Mouse (Mus musculus) yolk sac, embryonic 10.5 days (tissue): ENCODE results near the gene Coq2.
A peak's percentile ranks its signal among the peaks of the same experiment; 100 is the strongest.

Experiments
- DNase-seq: peaks from one replicate; pipeline ENCODE4 v3.0.0-alpha.2; 2017; ENCODE audit warnings: low spot score

The Coq2 gene

DNA sequence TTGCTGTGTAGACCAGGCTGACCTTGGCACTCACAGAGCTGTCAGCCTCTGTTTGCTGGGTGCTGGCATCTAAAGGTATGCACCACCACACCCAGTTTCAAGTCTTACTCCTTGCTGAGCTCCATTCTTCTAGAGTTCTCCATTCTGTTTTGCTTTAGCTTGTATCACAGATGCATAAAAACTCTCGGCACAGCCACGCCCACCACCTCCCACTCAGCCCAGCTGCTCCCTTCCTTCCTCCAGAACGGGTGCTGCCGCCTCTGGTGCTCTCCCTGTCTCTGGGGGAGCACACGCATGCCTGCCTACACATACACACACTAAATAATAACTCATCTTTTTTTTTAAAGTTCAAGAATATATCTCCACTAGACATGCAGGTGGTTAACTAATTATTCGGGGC, 16.5 kb downstream of the Coq2 start:
- DNase-seq = no peak

DNA sequence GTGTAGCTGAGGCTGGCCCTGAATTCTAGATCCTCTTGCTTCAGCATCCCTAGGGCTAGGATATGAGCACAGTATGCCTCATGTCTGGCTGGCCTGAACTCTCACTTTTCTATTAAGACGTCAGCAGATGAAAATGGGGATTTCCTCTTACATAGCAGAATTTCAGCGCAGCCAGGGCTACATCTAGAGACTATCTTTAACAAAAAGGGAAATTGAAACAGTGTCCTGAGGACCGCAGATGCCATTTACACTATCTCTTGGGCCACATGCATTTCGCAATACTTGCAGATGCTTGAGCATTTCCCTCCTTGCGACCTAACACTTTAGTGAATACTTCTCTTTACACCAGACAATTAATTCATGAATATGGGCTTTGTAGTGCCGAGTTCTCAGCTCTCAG, 18.6 kb downstream of the Coq2 start:
- no peak for DNase-seq

DNA sequence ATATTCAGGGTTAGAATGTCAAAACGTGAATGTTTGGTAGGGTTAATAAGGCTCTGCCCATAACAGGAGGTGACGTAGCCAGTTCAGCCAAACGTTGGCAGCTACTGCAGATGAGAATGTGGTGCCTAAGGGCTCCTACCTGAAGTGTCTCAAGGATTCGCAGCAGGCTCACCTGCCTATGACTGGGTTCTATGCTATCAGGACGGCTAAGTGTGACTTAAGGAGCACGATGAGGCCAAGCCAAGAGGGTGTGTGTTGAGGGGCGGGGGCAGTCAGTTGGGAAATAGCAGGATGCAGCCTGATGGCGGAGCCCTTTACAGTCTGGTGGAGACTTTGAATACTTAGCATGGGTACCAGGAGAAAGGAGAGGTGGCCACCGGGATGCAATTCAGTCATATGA, 22.6 kb downstream of the Coq2 start:
- DNase-seq = no peak

DNA sequence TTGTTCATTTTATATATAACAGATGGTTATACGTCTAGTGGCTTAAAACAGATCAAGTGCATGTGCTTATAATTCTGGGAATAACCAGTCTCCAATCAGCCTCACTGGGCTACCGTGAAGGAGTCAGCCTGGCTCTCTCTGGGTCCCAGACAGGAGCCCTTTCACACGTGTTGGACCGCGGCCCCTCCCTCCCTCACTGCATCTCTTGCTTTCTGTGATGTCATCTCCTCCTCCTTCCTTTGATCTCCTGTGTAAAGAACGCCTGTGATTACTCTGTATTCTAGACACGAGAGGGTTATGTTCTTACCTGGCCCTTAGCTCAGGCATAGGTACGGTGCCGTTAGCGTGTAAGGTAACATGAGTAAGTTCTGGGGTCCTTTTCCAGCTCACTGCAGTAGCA, 23.5 kb downstream of the Coq2 start:
- DNase-seq = no peak

DNA sequence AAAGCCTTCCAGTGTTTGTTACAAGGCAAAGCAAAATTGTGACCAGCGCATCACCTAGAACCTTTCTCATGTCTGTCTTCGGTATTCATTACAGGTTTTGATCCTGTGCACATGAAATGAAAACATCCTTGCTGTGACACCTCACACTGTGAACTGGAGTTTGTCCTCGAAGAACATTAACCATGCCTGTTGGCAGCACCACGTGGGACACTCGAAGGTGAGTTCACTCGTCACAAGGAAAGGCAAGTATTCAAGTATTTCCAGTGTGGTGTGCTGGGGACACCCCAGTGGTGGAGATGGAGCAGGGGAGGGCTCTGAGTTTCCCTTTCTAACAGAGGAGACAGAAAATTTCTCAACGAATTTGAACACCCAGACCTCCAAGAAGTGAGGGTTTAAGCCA, 24.0 kb downstream of the Coq2 start:
- DNase-seq = no peak

DNA sequence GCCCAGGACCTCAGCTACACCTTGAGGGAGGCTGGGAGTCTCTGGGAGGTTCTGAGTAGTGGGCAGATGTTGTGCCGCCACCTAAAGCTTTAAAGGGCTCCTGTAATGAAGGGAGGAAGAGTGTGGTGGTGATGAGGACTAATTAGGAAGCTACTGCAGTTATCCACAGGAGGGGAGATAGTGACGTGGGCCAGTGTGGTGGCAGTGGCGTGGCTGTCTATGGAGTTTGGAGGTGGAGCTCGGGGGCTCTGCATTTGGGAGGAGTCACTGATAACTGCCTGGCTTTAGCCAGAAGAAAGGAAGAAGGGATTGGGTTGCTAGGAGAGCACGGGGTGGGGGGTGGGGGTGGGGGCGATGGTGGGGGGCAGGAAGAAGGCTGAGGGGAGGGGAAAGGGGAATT, 26.4 kb downstream of the Coq2 start:
- no peak for DNase-seq

DNA sequence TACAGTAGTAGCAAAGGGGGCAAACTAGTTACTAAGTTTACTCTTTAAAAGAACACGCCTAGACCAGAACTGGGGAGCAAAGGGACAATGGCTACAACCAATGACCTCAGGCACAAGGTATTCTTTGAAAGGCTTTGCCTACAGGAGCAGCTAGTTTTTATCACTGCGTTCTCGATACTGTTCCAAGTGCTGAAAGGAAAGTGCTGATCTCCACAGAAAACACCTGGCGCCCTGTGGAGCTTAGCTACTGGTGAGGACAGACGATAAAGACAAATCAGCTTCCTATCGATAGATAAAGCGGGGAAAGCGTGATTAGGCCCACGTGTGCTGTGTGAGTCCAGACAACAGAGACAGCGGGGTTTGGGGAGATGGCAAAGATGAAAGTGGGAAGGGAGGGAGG, 26.9 kb downstream of the Coq2 start:
- DNase-seq = no peak

DNA sequence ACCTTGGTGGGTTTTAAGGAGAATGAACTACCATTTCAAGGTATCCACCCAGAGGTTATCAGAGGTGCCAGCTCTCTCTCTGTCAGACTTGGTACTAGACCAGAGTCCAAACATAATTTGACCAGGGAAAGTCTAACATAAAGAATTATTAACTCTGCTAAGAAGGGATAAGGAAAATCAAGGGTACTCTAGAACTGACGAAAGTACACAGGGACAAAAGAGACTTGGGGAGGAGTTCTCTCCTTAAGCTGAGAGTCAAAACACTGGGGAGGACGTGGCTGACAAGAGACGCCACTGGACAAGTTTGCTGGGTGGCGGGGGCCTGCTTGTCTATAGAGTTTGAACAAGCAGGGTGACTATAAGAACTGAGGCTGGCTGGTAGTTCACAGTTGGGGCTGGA, 28.4 kb downstream of the Coq2 start:
- no peak for DNase-seq

DNA sequence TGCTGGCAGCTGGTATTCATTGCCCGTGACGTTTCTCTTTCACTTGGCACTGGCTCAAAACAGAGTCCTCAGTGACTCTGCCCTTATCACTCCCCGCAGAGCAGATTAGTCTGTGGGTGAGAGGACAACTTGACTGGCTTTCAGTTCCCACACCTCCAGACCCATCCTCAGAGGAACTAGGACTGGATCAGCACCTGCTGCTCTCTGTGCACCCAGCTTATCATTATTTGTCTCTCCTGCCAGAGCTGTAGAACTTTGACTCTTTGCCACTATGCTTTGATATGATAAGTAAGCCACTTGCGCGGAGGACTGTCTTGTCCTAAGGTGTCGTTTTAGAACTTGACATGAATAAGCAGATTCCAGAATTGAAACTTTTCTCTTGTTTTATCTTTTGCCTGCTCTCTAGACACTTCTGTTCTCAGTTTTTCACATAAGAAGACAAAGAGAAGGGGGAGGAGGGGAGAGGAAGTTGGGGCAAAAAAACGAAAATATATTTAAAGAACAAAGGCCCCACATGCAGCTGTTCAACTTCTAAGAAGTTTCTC, 30.9 kb downstream of the Coq2 start:
- DNase-seq = no peak

DNA sequence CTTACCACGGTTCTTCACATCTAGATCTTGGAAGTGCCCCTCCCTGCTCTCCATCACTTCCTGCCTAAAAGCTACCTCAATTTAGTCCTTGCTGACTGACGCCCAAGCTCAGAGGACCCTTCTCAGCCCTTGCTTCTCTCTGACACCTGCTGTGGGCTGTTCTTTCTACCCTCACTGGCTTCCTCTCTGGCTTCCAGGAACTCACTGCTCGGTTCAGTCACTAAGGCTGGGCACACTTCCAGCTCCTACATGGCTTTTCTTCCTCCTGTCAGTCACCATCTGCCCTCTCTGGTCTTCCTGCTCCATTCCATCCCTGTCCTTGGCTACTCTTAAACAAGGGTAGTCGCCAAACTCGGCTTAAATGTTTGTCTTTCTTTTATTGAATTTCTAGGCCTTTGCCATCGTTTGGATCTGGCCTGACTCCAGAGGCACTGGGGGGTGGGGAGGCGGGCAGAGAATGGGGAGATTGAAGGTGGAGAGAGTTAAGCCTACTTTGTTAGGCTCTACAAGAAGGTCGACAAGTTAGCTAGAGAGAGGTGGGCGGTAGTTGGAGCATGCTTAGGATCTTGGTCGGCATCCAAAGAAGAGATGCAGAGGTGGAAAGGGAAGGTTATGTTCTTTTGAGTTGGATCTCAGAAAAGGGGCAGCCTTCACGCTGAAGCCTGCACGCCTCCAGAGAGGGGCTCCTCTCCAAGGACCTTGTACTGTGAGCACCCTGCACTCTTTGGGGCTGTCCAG, 31.5 kb downstream of the Coq2 start:
- no peak for DNase-seq

DNA sequence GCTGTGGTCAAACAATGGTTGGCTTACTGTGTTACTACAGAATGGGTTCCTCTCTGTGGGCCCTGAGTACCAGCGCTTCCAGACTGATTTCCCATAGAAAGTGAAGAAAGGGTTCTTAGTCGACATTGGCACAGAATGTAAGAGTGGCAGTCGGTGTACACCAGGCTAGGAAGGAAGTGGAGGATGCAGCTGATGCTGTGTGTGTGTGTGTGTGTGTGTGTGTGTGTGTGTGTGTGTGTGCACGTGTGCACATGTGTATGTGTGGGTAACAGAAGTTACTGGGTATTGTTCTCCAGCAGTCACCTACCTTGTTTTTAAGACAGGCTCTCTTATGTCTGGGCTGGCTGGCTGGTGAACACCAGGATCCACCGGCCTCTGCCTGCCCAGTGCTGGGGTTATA, 32.6 kb downstream of the Coq2 start:
- DNase-seq = no peak

DNA sequence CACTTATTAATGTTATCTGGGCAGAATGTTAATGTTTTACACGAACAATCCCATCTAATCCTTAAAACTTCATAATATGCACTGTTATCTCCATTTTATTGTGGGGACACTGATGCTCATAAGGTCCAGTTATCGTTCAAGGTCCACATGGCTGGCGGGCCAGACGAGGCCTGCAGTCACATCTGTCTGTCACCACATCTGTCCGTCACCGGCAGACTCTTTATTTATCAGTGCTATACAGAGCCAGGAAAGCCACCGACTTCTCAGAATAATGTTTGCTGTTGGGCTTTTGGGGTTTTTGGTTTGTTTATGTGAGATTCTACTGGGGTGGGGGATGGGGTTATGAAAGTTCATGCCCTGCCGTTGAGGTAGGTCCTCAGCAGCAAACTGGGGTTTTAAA, 36.5 kb downstream of the Coq2 start:
- DNase-seq = no peak

DNA sequence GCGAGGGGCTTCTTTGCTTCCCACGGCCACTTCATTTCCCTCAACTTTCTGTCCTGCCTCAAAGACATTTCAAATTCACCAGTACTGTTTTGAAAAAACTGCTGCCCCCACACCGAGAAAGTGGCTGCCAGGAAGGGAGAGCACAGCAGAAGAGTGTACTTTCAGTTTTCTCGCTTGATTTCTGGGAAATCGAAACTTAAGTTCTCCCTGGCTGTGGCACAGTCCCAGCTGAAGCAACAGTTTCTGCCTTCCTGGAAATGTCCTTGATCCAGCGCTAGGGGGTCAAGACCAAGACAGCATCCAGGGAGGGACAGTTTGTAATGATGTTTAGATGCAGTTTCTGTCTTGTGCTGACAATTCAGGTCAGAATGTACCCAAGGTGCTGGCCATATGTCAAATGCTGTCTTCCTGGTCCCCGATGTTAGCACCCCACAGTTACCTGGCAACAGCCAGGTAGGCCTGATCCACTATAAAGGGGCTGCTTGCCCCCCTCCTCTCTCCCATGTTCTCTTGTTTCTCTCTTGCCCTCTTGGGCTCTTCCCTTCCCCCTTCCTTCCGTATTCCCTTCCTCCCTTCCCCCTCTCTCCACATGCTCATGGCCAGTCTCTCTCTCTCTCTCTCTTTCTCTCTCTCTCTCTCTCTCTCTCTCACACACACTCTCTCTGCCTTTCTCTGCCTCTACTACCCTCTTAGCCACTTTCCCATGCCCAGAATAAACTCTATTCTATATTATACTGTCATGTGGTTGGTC, 38.0 kb downstream of the Coq2 start:
- DNase-seq = no peak

DNA sequence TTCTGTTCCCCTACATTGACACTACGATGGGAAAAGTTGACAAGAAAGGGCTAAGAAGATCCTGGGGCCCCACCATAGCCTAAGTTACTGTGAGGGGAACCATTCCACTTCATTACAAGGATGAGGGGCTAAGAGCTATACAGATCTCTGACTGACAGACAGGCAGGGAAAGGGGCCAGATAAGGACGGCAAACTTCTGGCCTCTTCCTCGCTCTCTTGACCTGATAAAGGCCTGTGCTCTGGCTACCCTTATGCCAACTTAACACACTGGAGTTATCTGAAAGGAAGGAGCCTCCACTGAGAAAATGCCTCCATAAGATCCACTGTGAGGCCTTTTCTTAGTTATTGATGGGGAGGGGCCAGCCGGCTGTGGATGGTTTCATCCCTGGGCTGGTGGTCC, 39.0 kb downstream of the Coq2 start:
- no peak for DNase-seq

DNA sequence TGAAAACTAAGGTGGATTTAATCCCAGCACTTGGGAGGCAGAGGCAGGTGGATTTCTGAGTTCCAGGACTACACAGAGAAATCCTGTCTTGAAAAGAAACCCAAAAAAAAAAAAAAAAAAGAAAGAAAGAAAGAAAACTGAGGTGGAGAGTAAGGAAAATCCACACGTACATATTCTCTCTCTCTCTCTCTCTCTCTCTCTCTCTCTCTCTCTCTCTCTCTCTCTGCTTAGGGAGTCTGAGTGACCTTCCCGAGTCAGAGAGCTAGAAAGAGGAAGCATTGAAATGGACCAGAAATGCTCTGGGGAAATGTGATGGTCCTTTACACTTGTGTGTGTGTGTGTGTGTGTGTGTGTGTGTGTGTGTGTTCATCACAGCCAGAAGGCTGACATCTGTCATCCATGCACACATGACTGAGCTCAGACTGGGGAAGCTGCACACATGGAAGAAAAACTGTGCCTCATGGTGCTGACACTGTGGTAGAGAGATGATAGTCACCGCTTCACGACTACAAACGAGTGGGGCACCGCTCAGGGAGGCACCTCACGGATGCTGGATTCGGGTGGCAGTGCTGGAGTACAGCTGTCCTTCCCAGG, 40.0 kb downstream of the Coq2 start:
- no peak for DNase-seq

DNA sequence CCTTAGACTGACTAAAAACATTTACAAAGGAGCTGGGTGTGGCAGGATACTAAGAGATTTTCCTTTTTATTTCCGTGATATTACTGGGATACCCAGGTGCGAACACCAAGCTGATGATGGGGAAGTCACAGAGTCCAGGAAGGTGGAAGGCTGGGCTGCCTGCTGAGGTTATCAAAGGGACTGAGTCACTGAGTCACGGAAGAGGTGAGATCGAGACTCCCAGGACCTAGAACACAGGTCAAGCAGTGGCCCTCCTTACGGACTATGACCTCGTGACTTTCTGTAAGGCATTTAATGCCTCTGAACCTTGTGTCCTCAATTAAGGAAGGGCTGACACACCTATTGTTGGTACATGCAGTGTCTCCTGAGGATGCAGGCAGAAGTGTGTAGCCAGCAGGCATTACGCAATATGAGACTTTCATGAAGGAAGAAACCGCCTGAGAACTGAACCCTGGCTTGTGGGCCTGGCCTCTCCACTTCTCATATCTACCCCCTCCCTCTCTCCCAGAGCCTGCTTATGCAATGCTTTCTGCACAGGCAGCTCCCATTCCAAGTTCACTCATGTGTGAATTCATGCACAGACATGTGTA, 42.3 kb downstream of the Coq2 start:
- peak; percentile 50 for DNase-seq

DNA sequence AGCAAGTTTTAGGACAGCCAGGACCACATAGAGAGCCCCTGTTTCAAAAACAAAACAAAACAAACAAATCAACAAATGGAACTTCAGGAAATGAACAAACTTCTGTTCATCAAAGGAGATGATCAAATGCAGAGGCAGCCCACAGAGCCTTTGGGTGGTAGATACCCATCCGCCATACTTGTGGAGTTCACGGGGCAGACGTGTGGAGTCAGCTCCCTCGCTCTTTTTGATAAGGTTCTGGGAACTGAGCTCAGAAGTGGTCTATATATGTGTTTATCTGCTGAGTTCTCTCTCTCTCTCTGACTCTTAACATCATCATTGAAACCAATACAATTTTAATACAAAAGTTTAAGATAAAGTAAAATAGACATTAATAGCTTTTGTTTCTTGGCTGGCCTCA, 46.1 kb downstream of the Coq2 start:
- no peak for DNase-seq

DNA sequence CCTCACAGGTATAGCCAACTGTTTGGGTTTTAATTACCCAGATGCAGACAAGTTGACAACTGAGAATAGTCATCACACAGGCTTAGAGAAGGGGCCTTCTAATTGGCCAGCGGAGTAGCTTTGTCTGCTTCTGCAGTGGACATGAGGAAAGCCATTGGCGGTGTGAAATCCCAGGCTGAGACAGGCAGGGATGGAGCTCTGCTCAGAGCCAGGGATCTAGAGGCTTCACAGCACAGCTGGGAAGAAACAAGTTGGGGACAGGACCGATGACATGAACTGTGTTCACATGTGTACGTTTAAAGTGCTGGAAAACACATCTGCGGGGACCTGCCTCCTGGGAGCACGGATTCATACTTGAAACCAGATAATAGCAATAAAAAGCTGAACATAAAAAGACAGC, 48.4 kb downstream of the Coq2 start:
- no peak for DNase-seq

DNA sequence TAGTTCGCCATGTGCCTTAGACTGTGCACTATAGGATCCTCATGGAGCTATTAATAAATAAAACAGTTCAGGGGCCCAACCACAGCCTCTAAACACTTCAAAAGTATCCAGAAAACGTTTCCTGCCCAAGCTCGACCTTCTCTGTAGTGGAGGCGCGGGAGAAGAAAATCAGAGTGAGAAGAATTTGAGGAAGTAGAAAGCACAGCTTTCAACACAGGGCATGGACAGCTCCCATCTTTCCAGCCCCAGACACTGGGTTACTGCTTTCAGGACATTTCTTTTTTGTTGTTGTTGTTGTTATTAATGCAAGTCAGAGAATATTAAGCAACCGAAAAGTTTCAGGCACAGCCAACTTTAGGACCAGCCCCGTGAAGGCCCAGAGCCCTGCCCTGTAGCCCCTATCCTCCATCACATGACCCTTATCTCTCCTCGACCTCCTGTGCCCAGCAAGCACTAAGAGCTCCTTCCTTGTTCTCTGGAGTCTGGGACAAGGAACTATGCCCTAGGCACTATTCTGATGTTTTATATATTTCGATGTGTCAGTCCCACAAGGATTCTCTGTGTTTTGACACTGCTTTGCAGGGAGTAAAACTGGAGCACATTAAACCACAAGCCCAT, 50.1 kb downstream of the Coq2 start:
- no peak for DNase-seq

DNA sequence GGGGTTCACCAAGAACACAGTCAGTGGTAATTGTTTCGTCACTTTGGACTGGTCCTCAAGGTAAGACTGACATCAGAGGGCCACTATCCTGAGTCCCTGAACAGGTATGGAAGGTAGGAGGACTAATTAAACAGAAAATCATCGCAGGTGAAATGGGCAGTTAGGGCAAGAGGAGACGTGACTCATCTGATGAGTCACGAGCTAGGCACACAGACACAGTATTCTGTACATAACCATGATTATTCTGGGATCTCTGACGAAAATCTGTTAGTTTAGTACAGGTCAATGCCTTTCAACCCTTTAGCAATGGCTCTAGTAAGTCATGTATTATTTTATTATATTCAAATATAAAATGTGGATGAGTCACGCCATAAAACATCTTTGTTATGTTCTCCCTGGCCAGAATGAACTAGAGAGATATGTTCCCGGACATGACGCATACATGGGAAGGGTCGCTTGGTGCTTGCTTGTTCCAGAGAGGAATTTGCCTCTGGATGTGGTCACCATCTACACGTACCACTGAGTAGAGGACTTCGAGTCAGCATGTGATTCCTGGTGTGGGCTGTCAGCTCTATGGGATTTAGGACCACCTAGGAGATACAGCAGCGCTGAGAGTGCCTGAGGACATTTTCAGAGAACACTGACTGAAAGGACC, 52.3 kb downstream of the Coq2 start:
- DNase-seq = no peak

DNA sequence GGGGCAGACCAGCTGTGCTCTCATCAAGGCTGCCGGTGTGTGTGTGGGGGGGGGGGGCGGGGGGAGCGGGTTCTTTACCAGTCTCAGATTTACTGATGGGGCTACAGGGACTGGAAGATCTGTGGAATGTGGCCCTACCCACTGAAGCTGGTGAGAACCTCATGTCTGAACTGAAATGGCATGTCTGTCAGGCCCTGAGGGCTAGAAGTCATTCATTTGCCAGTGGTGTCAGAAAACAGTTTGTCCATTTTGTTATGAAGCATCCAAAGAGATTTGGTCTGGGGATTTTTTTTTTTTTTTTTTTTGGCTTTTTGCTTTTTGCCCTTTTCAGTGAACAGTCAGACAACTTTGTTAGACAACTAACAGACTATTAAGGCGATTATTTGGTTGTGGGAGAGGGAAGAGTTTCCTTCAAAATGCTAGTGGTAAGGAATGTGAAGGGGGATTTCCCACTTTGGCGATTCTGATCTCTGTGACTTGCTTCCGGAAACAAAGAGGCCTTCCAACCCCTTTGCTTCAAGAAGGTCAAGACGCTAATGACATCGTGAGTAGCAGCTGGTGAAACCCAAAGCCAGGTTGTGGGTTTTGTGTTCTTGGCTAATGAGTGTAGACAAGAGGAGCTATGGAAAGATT, 52.9 kb downstream of the Coq2 start:
- DNase-seq = no peak
